Mouse (Mus musculus): ENCODE data around the gene Kdsr. TPM values are rescaled to one million over a fixed set of nuclear protein-coding genes. Genes with fewer than 3 reads are reported as not detected.

Gene Kdsr
- 24.0 and 29.3 TPM in 2 replicates for polyA plus RNA-seq (2012; rRNA removed)

DNA sequence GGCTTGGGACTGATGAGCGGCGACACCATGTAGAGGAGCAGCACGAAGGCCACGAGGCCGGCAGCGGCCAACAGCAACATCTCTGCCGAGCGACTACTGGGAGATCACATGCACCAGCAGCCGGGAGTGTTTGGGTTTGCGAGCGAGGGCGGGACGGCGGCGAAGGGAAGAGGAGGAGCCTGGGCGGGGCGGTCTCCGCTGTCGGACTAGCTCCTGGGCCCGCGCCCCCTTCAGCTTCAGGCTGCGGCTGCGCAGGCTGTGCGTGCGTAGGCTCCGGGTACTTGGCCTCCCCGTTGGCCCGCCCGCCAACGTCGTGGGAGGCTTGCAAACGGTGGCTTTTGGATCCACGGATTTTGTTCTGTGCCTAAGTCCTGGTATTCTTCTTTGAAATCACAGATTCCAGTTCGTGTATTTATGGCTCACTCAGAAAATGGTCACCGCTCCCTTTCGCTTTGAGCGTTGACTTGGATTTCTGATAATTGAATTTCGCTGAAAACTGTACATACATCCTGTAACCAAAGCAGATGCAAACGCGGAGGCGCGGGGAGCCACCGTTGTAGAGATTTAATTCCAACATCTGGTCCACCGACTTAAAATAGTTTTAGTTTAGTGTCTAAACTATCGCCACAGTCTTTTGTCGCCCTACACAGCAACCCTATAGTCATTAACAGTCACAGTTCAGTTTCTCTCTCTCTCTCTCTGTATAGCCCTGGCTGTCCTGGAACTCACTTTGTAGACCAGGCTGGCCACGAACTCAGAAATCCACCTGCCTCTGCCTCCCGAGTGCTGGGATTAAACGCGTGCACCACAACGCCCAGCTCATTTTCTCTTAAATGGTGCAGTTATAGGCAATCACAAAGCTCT lies at the start of gene Kdsr:
Gene Kdsr (minus strand): TSS at position 156 of the 864 bp plus-strand sequence.
- DNase-seq (ENCODE audit: low read depth): no peak

DNA sequence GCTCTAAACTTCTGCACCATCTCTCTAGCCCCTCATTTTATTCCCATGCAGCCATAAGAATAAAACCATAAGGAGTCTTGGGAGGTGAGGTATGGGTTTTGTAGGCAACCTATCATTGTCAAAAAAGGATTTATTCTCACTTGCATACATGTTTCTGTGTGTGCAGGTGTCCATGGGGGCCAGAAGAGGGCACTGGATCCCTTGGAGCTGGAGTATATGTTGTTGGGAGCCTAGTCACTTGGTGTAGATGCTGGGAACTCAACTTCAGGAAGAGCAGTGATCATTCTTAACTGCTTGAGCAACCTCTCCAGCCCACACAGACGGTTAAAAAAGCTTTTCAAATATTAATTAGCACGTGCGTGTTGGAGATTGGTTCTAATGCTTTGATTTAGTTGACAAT lies 40.4 kb upstream of the Kdsr start:
- no peak for DNase-seq (ENCODE audit: low read depth)

DNA sequence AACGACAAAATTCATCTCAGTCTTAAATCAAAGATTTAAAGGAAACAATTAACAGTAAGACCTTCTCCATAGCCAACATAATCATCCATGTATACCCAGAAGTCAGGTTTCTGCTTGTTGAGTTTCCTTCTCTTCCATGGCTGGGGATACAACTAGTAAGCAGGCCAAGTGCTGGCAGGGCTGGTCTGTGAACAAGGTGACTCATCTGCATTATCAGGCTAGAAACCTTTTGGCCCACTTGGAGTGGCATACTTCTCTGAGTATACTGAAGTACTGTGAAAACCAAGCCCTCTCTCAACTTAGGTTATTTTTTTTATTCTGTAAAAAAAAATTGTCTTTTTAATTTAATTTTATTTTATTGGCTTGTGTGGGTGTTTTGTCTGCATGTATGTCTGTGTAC lies 39.9 kb upstream of the Kdsr start:
- no peak for DNase-seq (ENCODE audit: low read depth)

DNA sequence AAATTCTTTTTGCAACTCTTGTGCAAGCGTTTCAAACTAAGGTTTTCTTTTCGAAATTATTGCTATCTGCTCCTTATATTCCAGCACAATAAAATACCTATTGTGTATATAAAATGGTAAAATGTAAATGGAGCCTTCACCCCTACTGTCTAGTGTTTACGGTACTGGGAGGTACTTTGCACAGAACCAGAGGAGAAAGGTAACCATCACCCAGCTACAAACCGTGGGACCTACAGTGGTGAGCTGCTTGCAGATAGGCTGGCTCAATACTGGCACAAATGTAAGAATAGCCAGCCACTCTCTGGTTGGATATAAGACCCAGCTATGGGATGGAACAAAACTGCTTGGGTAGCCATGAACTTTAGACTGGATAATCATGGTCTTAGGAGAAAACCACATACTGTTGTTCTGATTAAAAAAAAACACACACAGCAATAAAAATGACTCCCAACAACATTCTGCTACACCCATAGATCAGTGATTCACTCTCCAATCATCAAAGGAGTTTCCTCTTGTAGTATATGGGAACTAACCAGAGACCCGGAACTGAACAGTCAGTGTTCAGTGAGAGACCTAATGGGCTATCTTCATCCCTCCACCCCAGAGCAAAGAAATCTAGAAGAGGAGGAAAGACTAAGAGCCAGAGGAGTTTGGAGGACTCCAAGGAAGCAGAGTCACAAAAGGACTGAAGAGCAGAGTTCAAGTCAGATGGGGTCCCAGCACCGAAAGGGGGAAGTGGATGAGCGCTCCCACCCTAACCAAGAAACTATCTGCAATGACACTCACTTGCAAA lies 37.7 kb upstream of the Kdsr start:
- DNase-seq (ENCODE audit: low read depth): no peak

DNA sequence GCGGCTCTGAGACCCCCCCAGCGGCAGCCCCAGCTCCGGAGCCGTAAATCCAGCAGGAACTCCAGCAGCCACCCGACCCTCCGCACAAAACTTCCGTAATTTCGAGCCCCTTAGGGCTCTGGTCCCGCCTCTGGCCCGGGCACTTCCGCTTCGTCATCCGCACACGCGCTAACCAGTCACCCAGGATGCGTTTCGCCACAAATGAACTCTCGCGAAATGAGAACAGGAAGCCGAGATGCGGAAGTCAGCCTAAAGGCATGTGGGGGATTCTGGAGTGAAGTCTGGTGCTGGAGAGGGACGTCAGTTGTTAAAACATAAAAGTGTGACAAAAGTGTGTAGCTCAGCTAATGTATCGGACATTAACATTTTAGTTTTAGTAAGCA lies 37.0 kb upstream of the Kdsr start, which contains the start of gene Vps4b:
Gene Vps4b (minus strand): TSS at position 187 of the 383 bp plus-strand sequence.
- peak; percentile 61 for DNase-seq (ENCODE audit: low read depth)

DNA sequence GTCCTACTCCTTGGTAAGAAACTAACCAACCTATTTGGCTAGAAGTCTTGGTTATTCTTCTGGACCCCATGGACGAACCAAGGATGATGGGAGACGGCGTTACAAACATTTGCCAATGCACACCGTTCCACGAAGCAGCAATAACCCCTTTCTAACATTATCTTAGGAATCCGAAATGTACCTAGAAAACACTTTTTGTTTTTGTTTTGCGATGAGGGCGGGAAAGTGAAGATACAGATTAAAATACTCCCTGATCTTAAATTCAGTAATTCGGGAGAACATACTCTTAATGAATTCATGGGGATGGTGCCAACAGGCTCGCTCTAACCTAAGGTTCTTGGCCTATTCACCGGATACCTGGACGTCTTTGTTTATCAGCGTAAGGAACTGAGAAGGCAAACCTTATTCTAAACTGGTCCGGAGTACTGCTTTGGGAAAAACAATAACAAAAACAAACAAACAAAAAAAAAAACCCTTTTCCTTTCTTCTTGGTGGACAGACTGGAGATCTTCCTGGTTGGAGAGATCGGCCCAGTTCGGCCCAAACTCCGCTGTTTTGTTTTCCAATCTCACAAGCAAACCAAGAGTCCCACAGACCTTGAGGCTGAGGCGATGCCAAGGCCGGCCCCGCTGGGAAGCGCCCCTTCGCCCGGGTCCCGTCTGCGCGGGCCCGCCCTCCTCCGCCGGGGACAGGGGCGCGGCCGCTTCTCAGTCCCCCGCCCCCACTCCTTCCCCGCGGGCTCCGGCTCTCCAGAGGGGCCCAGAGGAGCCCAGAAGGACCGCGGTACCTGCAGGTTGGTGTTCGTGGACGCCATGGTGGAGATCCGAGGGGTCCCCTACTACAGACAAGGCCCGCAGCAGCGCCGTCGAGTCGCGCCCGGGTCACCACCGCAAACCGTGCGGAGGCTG lies 36.4 kb upstream of the Kdsr start:
- no peak for DNase-seq (ENCODE audit: low read depth)

DNA sequence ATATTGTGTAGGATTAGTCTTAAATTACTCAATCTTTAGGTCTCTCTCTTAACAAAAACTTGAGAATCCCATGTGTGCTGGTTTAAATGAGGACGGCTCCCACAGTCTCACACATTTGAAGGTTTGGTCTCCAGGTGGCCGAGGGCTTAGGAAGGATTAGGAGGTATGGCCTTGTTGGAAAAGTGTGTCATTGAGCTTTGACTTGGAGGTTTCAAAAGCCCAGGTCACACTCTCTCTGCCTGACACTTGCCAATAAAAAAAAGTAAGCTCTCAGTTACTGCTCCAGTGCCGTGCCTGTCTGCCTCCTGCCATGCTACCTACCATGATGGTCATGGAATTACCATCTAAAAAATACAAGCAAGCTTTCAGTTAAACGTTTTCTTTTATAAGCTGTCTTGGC lies 15.4 kb upstream of the Kdsr start:
- no peak for DNase-seq (ENCODE audit: low read depth)

DNA sequence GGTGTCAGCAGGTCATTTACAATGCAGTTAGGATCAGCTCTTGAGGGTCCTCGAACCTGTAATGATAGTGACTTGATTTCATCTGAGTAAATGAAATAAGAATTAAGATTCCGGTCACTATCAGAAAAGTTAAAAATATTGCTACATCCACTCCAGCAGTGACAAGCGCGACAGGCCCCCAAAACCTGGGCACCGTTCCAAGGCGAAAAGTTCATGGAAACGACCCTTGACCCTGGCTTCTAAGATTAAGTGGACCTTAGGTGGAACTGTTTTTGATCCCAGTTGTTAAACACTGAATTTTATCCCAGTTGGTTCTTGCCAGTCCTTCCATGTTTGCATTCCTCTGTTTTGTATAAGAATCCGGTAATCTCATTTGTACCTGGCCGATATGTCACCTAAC lies 14.6 kb upstream of the Kdsr start:
- DNase-seq (ENCODE audit: low read depth): no peak

DNA sequence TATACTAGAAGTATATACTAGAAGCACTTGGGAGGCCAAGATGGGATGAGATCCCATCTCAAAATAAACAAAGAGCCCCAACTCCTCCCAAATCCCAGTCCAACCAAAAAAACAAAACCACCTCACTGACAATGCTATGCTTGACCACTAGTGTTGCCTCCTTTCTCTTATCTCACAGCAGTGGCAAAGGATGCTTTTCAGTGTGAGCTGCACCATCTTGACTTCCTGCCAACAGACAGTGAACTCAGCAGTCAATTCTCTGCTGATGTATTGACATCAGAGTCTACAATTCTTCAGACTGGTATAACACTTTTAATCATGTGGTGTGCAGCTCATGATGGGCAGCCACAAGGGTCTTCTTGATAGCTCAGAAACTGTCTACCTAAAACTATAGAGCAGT lies 9.2 kb upstream of the Kdsr start:
- DNase-seq (ENCODE audit: low read depth): no peak

DNA sequence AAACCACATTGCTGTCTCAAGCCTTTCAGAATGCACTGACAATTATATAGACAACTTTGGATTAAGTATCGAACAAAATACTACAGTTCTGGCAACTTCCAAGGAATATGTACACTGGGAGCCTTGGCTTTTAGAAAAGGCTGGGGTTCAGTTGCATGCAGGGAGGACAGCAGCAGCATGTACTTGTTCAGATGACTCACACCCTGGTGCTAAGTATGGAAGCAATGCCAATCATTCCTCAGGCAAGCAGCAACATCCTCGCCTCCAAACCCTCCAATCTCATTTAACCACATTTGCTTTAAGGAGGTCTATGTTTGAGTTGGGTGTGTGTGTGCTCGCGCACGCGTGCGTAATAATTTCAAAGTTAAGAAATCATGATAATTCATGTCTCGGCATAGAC lies 6.2 kb upstream of the Kdsr start:
- DNase-seq (ENCODE audit: low read depth): no peak

DNA sequence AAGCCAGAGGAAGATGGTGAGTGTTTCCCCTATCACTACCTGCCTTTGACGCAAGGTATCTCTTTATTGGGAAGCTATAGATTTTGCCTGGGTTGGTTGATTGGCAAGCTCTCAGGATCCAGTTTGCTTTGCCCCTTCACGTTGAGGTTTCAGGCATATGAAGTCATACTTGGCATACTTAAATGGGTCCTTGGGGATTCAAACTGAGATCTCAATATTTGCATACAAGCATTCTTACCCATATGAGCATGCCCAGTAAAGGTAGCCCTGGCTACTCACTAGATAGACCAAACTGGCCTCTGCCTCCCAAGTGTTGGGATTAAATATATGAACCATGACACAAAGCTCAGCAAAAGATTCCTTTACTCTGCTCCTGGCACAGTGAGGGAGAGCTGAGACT lies 5.3 kb upstream of the Kdsr start:
- DNase-seq (ENCODE audit: low read depth): no peak

DNA sequence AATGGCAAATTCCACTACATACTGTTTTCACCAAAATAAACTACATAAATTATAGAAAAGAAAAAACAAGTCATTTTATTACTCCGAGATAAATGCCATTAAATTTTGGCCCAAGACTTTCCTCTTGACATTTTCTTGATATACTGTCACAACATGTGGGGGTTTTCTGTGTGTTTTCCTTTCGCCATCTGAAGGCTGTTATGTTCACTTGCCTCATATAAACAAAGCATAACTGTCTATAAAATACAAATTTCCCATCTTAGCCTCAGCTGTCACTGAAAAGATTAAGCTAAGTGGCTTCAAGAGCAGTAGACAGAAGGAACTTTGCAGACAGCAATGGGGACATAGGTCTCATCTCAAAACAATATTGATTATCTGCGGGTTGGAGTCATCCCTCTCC lies 4.8 kb upstream of the Kdsr start:
- no peak for DNase-seq (ENCODE audit: low read depth)

DNA sequence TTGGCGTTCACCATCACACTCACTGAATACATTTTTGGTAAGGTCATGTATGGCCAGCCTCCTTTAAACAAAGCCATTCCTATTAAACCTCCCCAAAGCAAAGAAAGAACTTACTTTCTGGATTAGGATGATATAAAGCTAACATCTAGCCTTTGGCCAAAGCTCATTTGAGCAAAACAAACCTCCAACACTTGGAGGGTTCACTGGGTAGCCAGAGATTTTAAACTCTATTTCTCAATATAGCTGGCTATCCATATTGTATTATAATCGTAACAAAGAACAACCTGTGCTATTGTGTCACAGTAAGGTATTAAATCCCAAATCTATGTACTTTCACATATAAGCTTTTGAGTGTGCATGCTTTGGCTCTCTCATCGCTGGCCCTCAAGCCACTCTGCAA lies 1.2 kb upstream of the Kdsr start:
- DNase-seq (ENCODE audit: low read depth): peak; percentile 87

DNA sequence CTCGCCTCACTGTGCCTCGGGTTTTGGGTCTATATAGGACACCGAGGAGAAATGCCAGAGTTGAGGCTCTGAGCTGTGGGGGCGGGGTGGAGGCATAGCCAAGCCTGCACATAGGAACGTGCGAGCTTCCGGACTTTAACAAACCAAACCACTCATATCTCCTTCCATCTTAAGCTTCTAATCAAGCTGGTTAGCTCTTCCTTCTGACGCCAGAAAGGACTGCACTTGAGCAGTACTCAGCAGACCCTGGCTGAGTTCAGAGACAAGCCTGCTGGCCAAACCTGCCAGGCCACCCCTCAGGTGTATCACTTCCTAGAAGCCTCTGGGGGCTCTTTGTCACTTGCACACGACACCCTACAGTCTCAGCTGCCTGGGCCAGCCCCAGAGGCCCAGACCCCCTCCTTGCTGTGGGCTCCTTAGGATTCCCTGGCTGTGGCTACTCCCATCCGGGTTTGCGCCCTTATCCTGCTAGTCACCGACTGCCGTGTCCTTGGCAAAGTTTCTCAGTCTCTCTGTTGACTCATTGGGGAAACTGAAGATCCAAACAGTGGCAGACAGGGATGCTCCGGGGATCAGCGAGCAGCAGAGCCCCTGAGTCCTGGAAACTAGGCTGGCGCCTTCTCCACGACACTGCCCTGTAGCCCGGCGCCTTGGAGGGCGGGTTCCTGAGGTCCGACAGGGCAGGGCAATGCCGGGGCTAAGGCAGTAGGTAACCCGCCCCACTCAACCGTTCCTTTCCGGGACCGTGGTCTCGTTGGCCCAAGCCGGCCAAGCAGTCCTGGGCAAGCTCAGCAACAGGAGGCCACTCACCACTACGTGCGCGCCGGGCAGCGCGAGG lies 574 bp downstream of the Kdsr start:
- no peak for DNase-seq (ENCODE audit: low read depth)

DNA sequence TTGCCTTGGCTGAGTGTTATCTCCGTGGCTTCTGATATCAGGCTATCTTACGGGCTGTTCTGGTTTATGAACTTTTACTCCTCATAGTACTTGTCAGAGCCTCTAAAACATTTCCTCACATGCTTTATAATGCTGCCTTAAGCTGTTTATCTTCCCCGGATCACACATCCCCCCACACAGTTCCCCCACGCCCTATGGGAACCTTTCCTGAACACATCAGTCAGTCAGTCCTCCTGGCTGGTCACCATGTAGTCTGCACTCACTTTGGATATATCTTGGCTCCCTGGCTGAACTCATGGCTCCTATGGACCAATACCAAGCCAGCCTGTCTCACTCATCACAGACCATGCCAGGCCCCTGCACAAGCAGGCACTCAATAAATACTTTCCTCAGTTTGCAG lies 2.9 kb downstream of the Kdsr start:
- DNase-seq (ENCODE audit: low read depth): no peak

DNA sequence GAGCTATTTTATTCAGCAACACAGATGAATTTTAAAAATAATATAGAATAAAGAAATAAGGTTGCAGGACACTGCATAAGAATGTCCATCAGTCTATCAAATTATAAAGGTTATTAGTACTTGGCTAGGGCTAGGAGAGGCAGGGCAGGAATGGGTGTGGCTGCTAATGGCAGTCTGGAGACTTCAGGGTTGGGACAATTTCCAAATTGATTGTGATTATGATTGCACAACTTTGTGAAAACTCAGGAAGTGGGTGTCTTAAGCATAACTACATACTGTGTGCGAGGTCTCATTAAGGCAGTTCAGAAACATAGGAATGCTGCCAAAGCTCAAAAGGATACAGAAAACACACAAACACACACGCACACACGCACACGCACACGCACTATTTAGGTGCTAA lies 7.5 kb downstream of the Kdsr start:
- no peak for DNase-seq (ENCODE audit: low read depth)

DNA sequence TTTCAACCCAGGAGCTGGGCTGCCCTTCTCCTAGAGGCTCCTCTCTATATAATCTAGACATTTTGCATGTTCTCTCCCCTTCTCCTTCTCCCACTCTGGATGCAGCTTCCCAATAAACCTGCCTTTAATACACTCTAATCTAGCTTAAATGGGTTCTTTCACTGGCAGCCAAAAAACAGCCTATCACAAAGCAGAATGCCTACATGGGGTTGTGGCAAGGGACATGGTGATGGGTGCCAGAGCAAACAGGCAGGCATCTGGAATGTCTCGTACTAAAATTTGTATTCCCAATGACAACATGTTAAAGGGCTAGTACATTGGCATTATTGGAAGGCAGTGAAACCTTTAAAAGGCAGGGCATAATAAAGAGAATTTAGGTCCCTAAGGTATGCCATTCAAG lies 8.9 kb downstream of the Kdsr start:
- no peak for DNase-seq (ENCODE audit: low read depth)

DNA sequence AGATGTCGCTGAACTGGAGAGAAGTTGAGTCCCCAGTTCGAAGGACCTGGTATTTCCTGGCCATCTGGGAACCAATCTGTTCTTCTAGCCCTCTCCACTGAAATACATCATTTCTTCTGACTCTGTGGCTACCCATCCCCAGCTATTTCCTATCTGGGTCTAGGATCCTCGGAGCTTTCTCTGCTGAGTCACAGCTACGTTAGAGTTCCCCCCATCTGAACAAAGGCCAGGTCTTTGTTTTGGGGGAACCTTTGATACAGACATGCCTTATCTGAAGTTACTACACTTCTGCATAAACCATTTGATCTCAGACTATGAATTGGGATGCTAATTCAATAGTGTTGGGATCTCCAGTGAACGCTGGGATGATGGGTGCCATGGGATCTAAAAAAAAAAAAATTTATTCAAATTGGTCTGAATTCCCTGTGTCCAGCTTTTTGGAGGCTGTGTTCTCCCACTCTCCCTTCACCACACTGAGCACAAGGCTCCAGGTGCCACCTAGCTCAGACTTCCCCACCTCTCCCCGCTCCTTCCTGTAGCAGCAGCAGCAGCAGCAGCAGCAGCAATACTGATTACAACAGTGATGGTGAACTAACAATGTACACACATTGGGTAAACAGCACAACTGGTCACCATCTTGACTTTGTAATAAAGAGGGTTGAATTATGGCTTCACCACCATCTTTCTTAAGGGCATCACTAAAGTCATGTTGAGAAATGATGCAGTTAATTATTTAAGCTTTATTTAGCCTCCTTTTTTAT lies 10.8 kb downstream of the Kdsr start:
- no peak for DNase-seq (ENCODE audit: low read depth)

DNA sequence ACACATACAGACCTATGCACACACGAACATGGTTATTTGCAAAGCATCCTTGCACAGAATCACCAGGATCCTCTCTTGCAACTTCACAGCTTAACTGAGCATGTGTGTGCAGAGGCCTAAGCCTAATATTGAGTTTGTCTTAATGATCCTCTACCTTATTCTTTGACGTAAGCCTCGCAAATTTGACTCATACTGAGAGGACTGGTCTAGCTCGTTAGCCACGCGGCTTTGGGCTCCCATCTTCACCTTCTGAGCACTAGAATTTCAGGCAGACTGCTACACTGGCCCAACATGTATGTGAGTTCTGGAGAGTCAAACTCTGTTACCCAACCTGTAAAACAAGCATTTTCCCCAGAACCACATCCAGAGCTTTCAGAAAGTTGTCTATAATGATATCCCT lies 16.5 kb downstream of the Kdsr start:
- DNase-seq (ENCODE audit: low read depth): no peak

DNA sequence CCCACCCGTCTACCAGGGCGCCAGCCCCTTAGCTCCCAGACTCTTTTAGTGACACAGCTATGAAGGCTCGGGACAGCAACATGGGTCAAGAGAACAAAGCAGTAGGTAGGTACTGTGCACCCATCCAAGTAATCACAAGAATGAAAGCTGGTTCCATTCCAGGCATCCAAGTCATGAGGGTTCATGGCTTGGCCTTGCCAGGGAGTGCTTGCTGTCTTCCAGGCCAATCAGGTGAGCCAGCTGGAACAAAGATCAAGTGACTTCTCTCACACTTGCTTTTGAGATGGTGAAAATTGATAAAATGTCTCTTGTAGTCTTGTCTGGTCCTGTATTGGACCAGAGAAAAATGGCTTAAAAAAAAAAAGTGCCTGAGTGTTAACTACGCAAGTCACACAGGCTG lies 18.8 kb downstream of the Kdsr start:
- DNase-seq (ENCODE audit: low read depth): peak; percentile 65

All from gonadal fat pad, adult 2 months (tissue).